Mouse (Mus musculus): ENCODE data around the gene Svs5. TPM values are rescaled to one million over a fixed set of nuclear protein-coding genes. Genes with fewer than 3 reads are reported as not detected.

The Svs5 gene
- polyA plus RNA-seq (2017; shearing (Covaris generic)), result not detected

GRCm38 (mm10) chr2:164332440-164332839 lies at the start of gene Svs5:
TSS of gene Svs5 (plus strand) at chr2:164332740.

DNA sequence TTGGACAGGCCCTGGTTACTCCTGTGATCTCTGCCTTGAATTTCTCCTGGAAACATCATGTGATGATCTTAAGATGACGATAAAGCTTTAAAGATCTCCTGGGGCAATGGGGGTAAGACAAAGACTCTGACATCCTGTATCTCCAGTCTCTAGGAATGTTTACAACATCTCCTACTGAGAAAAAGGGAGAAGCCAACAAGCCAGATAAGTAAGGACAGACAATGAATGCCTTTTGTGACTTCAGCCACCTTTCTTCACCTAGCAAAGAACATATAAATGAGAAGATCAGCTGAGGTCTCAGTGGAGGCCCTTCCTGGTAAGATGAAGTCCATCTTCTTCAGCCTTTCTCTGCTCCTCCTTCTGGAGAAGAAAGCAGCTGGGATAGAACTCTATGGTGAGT lies 43.6 kb upstream of the Svs5 start, which contains the start of gene Svs3a:
Svs3a (plus strand) TSS at position 301 of the 400 bp plus-strand sequence.

DNA sequence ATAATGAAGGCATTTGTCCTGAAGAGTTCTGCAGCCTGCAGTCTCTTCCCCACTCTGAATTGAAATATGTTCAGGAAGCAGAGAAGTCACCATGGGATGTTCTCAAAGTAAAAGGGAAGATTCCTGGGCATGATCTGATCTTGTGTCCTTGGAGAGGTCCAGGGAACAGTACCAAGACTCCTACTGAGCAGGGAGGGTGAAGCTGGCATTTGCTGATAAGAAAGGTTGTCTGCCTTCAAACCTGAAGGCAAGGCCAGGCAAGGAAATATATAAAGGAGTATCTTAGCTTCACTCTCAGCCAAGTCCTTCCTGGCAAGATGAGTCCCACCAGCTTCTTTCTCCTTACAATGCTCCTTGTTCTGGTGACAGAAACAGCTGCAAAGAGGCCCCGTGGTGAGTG lies 16.1 kb upstream of the Svs5 start, which contains the start of gene Svs6:
Svs6 (plus strand) TSS at position 301 of the 400 bp plus-strand sequence.

Other genes starting within 250 kb of the Svs5 start
- not detected for gene Kcns1, start 161.6 kb upstream of the Svs5 start, polyA plus RNA-seq (2017; shearing (Covaris generic))
- not detected for gene Wfdc5, start 150.0 kb upstream of the Svs5 start, polyA plus RNA-seq (2017; shearing (Covaris generic))
- gene Wfdc12, start 142.1 kb upstream of the Svs5 start, polyA plus RNA-seq (2017; shearing (Covaris generic)), result not detected
- not detected for gene Wfdc15a, start 132.6 kb upstream of the Svs5 start, polyA plus RNA-seq (2017; shearing (Covaris generic))
- not detected for gene Wfdc15b, start 111.1 kb upstream of the Svs5 start, polyA plus RNA-seq (2017; shearing (Covaris generic))
- gene Svs2, start 94.3 kb upstream of the Svs5 start, polyA plus RNA-seq (2017; shearing (Covaris generic)), result not detected
- not detected for gene Svs3b, start 76.1 kb upstream of the Svs5 start, polyA plus RNA-seq (2017; shearing (Covaris generic))
- gene Svs4, start 54.3 kb upstream of the Svs5 start, polyA plus RNA-seq (2017; shearing (Covaris generic)), result not detected
- gene Svs3a, start 43.5 kb upstream of the Svs5 start, polyA plus RNA-seq (2017; shearing (Covaris generic)), result not detected
- gene Svs6, start 16.0 kb upstream of the Svs5 start, polyA plus RNA-seq (2017; shearing (Covaris generic)), result not detected
- 5.8 TPM for gene Slpi, start 56.4 kb downstream of the Svs5 start, polyA plus RNA-seq (2017; shearing (Covaris generic))
- not detected for gene Rbpjl, start 70.4 kb downstream of the Svs5 start, polyA plus RNA-seq (2017; shearing (Covaris generic))
- not detected for gene Matn4, start 72.4 kb downstream of the Svs5 start, polyA plus RNA-seq (2017; shearing (Covaris generic))
- 25.2 TPM for gene Sdc4, start 111.1 kb downstream of the Svs5 start, polyA plus RNA-seq (2017; shearing (Covaris generic))
- 18.6 TPM for gene Sys1, start 124.2 kb downstream of the Svs5 start, polyA plus RNA-seq (2017; shearing (Covaris generic))
- not detected for gene Gm20458, start 128.2 kb downstream of the Svs5 start, polyA plus RNA-seq (2017; shearing (Covaris generic))
- gene Trp53tg5, start 141.0 kb downstream of the Svs5 start, polyA plus RNA-seq (2017; shearing (Covaris generic)), result not detected
- 4.5 TPM for gene Dbndd2, start 153.4 kb downstream of the Svs5 start, polyA plus RNA-seq (2017; shearing (Covaris generic))
- 38.2 TPM for gene Pigt, start 164.8 kb downstream of the Svs5 start, polyA plus RNA-seq (2017; shearing (Covaris generic))
- 2.6 TPM for gene Wfdc2, start 229.7 kb downstream of the Svs5 start, polyA plus RNA-seq (2017; shearing (Covaris generic))
- not detected for gene Spint3, start 240.7 kb downstream of the Svs5 start, polyA plus RNA-seq (2017; shearing (Covaris generic))